9 mouse cellular contexts compared by ENCODE assay signal in the genomic region with DNA sequence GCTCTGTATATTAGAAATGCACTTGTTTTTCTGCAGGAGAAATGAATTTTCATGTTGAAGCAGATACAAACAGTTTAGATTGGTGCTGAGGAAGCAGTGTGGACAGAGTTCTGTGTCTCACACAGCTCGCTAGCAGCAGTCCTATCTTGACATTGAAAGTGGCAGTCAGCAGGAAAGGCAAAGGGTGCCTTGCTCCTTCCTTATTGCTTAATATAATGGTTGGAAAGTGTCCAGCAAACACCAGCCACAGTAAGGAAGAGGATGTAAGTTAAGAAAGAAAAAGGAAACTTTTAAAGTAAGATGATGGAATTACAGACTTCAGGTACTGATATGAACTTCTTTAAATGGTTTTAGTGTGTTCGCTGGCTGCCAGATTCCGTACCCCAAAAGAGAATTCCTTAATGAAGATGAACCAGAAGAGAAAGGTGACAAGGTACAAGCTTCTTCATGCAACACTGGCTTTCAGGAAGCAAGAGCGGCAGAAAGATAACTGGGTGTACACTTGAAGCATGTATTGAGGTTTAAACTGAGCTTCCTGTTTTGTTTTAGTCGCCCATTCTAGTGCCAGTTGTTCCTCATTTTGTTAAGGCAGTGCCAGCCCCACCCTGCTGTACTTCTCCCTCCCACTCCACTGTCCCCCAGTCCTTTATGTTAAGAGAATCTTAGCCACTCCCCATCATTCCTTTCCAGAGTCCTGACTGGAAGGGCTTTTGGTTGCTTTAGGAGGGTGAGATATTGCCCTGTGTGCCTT.
A peak's percentile ranks its signal among the peaks of the same experiment; 100 is the strongest.
DNase-seq lines count a peak whose midpoint lies in the region; ATAC-seq lines count a peak whose summit lies in the region.
"Had no signal": no experiment of that assay in that cellular context is flagged by ENCODE, and none has a peak within 500 bp of the region (broad histone marks: within the 10 kb centered on the region; RNA-seq: fewer than 3 reads in every experiment).

No protein-coding gene starts in this region.

- H3K4me3 ChIP-seq in macrophage (ENCODE audit: inconsistent target), result peak overlapping the region; percentile 1; the same call in 1 of the 2 replicates
- no peak overlapping the region for H3K4me3 ChIP-seq in midbrain, embryonic 10.5 days
- H3K4me3 ChIP-seq: limb, embryonic 13.5 days had no signal

- H3K36me3 ChIP-seq in macrophage (ENCODE audit: inconsistent target), result no peaks in the 10 kb centered on the region
- peaks cover 70% of the 10 kb centered on the region for H3K36me3 ChIP-seq in midbrain, embryonic 10.5 days

- ATAC-seq in hematopoietic stem cell, adult 5-6 weeks (replicated peaks in 1 of 2; ENCODE audit: insufficient read depth in 1 of 2, low FRiP score in 2 of 2, low TSS enrichment in 1 of 2, low read depth in 1 of 2, poor library complexity in 2 of 2, severe bottlenecking in 2 of 2), result peak; percentile 88 to 91

- no peaks in the 10 kb centered on the region for H3K9me3 ChIP-seq in midbrain, embryonic 10.5 days (replicated peaks)
- H3K9me3 ChIP-seq: limb, embryonic 13.5 days had no signal

- H3K27me3 ChIP-seq in midbrain, embryonic 10.5 days (ENCODE audit: low read depth, poor library complexity, severe bottlenecking), result no peaks in the 10 kb centered on the region
- H3K27me3 ChIP-seq: limb, embryonic 13.5 days had no signal

- peak; percentile 31 to 59 for DNase-seq in heart, adult 18-20 months
- no peak for DNase-seq in heart, postnatal 36 days
- DNase-seq in B cell, adult 2 months, result peak; percentile 70 to 77
- no peak for DNase-seq in urinary bladder, adult 2 months (ENCODE audit: low spot score)
- DNase-seq in gastrocnemius, postnatal 4 days (ENCODE audit: low spot score in 2 of 2), result no peak
- no peak for DNase-seq in midbrain, embryonic 10.5 days (ENCODE audit: low spot score)

- peak overlapping the region; percentile 86 for H3K27ac ChIP-seq in macrophage
- H3K27ac ChIP-seq in midbrain, embryonic 10.5 days (replicated peaks), result no peak overlapping the region
- H3K27ac ChIP-seq: limb, embryonic 13.5 days had no signal

- no peaks in the 10 kb centered on the region for H3K79me2 ChIP-seq in macrophage (ENCODE audit: inconsistent target)

- intact Hi-C loops in heart, postnatal 36 days (cut with DNase I), result no loop called here

- no peaks in the 10 kb centered on the region for H3K4me1 ChIP-seq in midbrain, embryonic 10.5 days
- H3K4me1 ChIP-seq: limb, embryonic 13.5 days had no signal

- 0% methylated on average over 5 of the region's 5 CpGs for WGBS in macrophage (ENCODE audit: missing documents)
- WGBS in midbrain, embryonic 10.5 days, result 91% methylated on average over 5 of the region's 5 CpGs

Comparison
In these comparisons a context has a peak if more than half of its experiments do, and no peak if none do; other contexts are left out.
1. DNase-seq: peak in heart, adult 18-20 months (2 of 2) and B cell, adult 2 months (2 of 2); none in heart, postnatal 36 days (0 of 2), urinary bladder, adult 2 months (single experiment), gastrocnemius, postnatal 4 days (0 of 2) and midbrain, embryonic 10.5 days (single experiment).